Mouse (Mus musculus): Measurements from ENCODE around the gene Slc39a5. TPM values are rescaled to one million over a fixed set of nuclear protein-coding genes. Genes with fewer than 3 reads are reported as not detected.

Slc39a5 gene
- not detected in 2 replicates for polyA plus RNA-seq (2014; fragmentation: Nextera tagmentation; extraction: Ambion mirVana)

GRCm38 (mm10) chr10:128401056-128401455 is at the start of gene Slc39a5:
TSS of gene Slc39a5 (minus strand) at chr10:128401229.
- DNase-seq (ENCODE audit: low spot score) (no peak), ATAC-seq (replicated peaks; ENCODE audit: insufficient number of reproducible peaks, low FRiP score, low TSS enrichment, low read depth) (no peak)
- H3K9me3 ChIP-seq (replicated peaks; ENCODE audit: control insufficient read depth, low read length): no peaks in the 10 kb centered on the region
- no peak within 1 kb of the TSS; the same call in 1 of the 2 replicates for H3K9ac ChIP-seq (replicated peaks; ENCODE audit: low read length)
- no peak within 1 kb of the TSS for H3K4me3 ChIP-seq (ENCODE audit: low read depth, low read length)
- H3K27ac ChIP-seq (replicated peaks; ENCODE audit: low read depth, low read length): no peak within 1 kb of the TSS
- H3K4me1 ChIP-seq (ENCODE audit: control insufficient read depth, insufficient read depth, low read length): no peaks in the 10 kb centered on the region; the same call in 1 of the 2 replicates
- peaks cover under 1% of the 10 kb centered on the region; the same call in 1 of the 2 replicates for H3K36me3 ChIP-seq (replicated peaks; ENCODE audit: control insufficient read depth, insufficient read depth, low read depth, low read length)
- 8% methylated on average over 2 of the region's 2 CpGs for WGBS
- H3K4me2 ChIP-seq (ENCODE audit: low read depth, low read length): no peak within 1 kb of the TSS
- no peaks in the 10 kb centered on the region for H3K27me3 ChIP-seq (ENCODE audit: control insufficient read depth, insufficient read depth, low read length)

GRCm38 (mm10) chr10:128445407-128445806 is 44.4 kb upstream of the Slc39a5 start:
- WGBS: 84% methylated on average over 4 of the region's 4 CpGs
- Histone ChIP-seq H3K27ac (replicated peaks; ENCODE audit: low read depth, low read length) (no peak overlapping the region), H3K4me1 (ENCODE audit: control insufficient read depth, insufficient read depth, low read length) (no peaks in the 10 kb centered on the region), H3K4me3 (ENCODE audit: low read depth, low read length) (no peak overlapping the region), H3K9ac (replicated peaks; ENCODE audit: low read length) (no peak overlapping the region), H3K36me3 (replicated peaks; ENCODE audit: control insufficient read depth, insufficient read depth, low read depth, low read length) (no peaks in the 10 kb centered on the region), H3K9me3 (replicated peaks; ENCODE audit: control insufficient read depth, low read length) (no peaks in the 10 kb centered on the region), H3K4me2 (ENCODE audit: low read depth, low read length) (no peak overlapping the region), H3K27me3 (ENCODE audit: control insufficient read depth, insufficient read depth, low read length) (no peaks in the 10 kb centered on the region)
- ATAC-seq (replicated peaks; ENCODE audit: insufficient number of reproducible peaks, low FRiP score, low TSS enrichment, low read depth): no peak
- DNase-seq (ENCODE audit: low spot score): no peak

- 63% methylated on average over 6 of the region's 6 CpGs for WGBS
- DNase-seq (ENCODE audit: low spot score): no peak
Measured at GRCm38 (mm10) chr10:128444354-128444753, 43.3 kb upstream of the Slc39a5 start.

DNA sequence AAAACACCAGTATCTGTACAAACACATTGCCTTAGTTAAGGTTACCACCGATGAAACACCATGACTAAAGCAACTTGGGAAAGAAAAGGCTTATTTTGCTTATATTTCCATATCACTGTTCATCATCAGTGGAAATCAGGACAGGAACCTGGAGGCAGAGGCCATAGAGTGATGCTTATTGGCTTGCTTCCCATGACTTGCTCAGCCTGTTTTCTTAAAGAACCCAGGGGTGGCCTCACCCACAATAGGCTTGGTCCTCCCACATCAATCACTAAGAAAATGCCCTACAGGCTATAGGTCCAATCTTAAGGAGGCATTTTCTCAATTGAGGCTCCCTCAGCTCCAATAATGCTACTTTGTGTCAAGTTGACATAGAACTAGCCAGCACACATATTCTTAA is 41.7 kb upstream of the Slc39a5 start:
- ATAC-seq (replicated peaks; ENCODE audit: insufficient number of reproducible peaks, low FRiP score, low TSS enrichment, low read depth): no peak
- Histone ChIP-seq H3K27me3 (ENCODE audit: control insufficient read depth, insufficient read depth, low read length) (no peaks in the 10 kb centered on the region), H3K4me3 (ENCODE audit: low read depth, low read length) (no peak overlapping the region), H3K4me2 (ENCODE audit: low read depth, low read length) (no peak overlapping the region), H3K4me1 (ENCODE audit: control insufficient read depth, insufficient read depth, low read length) (no peaks in the 10 kb centered on the region), H3K27ac (replicated peaks; ENCODE audit: low read depth, low read length) (no peak overlapping the region), H3K36me3 (replicated peaks; ENCODE audit: control insufficient read depth, insufficient read depth, low read depth, low read length) (peaks cover 6% of the 10 kb centered on the region), H3K9ac (replicated peaks; ENCODE audit: low read length) (no peak overlapping the region), H3K9me3 (replicated peaks; ENCODE audit: control insufficient read depth, low read length) (no peaks in the 10 kb centered on the region)
- no peak for DNase-seq (ENCODE audit: low spot score)
- 100% methylated on average over 1 of the region's 1 CpGs for WGBS

More at GRCm38 (mm10) chr10:128444354-128444753, 43.3 kb upstream of the Slc39a5 start:
- no peak overlapping the region for H3K4me2 ChIP-seq (ENCODE audit: low read depth, low read length)
- no peak overlapping the region for H3K9ac ChIP-seq (replicated peaks; ENCODE audit: low read length)
- H3K36me3 ChIP-seq (replicated peaks; ENCODE audit: control insufficient read depth, insufficient read depth, low read depth, low read length): no peaks in the 10 kb centered on the region
- no peak for ATAC-seq (replicated peaks; ENCODE audit: insufficient number of reproducible peaks, low FRiP score, low TSS enrichment, low read depth)
- no peaks in the 10 kb centered on the region for H3K27me3 ChIP-seq (ENCODE audit: control insufficient read depth, insufficient read depth, low read length)
- no peaks in the 10 kb centered on the region for H3K9me3 ChIP-seq (replicated peaks; ENCODE audit: control insufficient read depth, low read length)
- H3K27ac ChIP-seq (replicated peaks; ENCODE audit: low read depth, low read length): no peak overlapping the region
- no peaks in the 10 kb centered on the region for H3K4me1 ChIP-seq (ENCODE audit: control insufficient read depth, insufficient read depth, low read length)
- no peak overlapping the region for H3K4me3 ChIP-seq (ENCODE audit: low read depth, low read length)

DNA sequence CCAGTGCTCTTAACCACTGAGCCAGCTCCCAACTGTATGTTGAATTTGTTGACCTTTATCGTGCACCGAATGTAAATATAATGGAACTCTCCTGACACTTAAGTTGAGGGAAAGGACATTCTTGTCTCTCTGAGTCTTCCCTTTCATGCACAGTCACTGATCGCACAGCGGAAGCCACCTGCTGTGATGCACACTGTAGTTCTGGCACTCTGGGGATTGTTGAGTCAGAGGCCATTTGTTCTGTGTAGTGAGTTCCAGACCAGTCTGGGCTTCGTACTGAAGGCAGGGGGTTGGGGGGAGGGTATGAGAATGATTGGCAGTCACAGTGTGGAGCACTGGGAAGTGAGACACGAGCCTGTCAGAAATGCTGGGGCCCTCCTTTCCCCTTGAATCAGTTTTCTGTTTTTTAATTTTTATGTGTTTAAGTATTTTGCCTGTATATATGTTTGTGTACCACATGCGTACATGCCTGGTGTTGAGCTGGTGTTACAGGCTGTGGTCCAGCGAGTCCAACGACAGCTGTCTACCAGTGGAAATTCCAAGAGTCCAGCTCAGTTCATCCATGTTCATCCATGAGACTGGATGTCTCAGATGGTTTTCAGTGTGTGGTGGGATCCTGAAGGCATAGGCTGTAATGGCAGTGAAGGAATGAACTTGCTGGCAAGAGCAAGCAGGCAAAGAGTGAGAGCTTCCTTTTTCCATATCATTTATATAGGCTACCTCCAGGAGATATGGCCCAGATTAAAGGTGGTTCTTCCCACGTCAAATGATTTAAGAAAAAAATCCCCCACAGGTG is 40.5 kb upstream of the Slc39a5 start:
- Histone ChIP-seq H3K27ac (replicated peaks; ENCODE audit: low read depth, low read length) (no peak overlapping the region), H3K36me3 (replicated peaks; ENCODE audit: control insufficient read depth, insufficient read depth, low read depth, low read length) (peaks cover 9% of the 10 kb centered on the region)
- no peak for ATAC-seq (replicated peaks; ENCODE audit: insufficient number of reproducible peaks, low FRiP score, low TSS enrichment, low read depth)

GRCm38 (mm10) chr10:128440407-128440806 is 39.4 kb upstream of the Slc39a5 start:
- Histone ChIP-seq H3K27me3 (ENCODE audit: control insufficient read depth, insufficient read depth, low read length) (no peaks in the 10 kb centered on the region), H3K27ac (replicated peaks; ENCODE audit: low read depth, low read length) (no peak overlapping the region), H3K4me1 (ENCODE audit: control insufficient read depth, insufficient read depth, low read length) (no peaks in the 10 kb centered on the region), H3K36me3 (replicated peaks; ENCODE audit: control insufficient read depth, insufficient read depth, low read depth, low read length) (peaks cover 13% of the 10 kb centered on the region), H3K4me2 (ENCODE audit: low read depth, low read length) (no peak overlapping the region), H3K9me3 (replicated peaks; ENCODE audit: control insufficient read depth, low read length) (no peaks in the 10 kb centered on the region), H3K9ac (replicated peaks; ENCODE audit: low read length) (no peak overlapping the region), H3K4me3 (ENCODE audit: low read depth, low read length) (no peak overlapping the region)
- DNase-seq (ENCODE audit: low spot score) (peak; percentile 22), ATAC-seq (replicated peaks; ENCODE audit: insufficient number of reproducible peaks, low FRiP score, low TSS enrichment, low read depth) (no peak)
- WGBS: 68% methylated on average over 10 of the region's 10 CpGs

More for the DNA sequence above, 40.5 kb upstream of the Slc39a5 start:
- Histone ChIP-seq H3K4me2 (ENCODE audit: low read depth, low read length) (no peak overlapping the region), H3K4me1 (ENCODE audit: control insufficient read depth, insufficient read depth, low read length) (no peaks in the 10 kb centered on the region), H3K9me3 (replicated peaks; ENCODE audit: control insufficient read depth, low read length) (no peaks in the 10 kb centered on the region), H3K27me3 (ENCODE audit: control insufficient read depth, insufficient read depth, low read length) (no peaks in the 10 kb centered on the region), H3K4me3 (ENCODE audit: low read depth, low read length) (no peak overlapping the region), H3K9ac (replicated peaks; ENCODE audit: low read length) (no peak overlapping the region)
- DNase-seq (ENCODE audit: low spot score): no peak
- 92% methylated on average over 10 of the region's 10 CpGs for WGBS

DNA sequence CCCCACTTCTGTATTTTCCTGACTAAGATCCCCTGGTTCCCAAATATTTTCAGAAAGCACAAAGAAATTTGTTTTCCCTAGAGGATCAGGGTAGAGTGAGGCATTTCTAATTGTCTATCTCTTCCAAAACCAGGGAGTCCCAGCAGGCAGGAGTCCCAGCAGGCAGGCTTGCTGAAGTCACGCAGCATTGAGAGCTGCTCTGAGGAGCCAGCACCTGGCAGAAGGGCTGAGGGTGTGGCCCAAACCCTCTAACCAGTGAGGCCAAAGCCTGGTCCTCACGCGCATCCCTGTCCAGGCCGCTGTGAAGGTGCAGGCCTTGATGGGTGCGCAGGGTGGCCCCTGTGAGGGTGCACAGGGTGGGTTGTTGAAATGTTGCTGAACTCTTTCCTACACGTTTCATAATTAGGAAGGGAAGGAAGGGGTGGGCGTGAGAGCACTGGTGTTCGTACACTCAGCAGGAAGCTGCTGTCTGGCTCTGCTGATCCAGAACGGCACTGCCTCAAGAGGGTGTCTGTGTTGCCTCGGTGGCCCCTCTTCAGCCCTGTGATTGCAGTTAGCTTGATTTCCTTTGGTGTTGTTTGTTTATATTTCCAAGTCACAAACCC is 37.7 kb upstream of the Slc39a5 start:
- ATAC-seq (replicated peaks; ENCODE audit: insufficient number of reproducible peaks, low FRiP score, low TSS enrichment, low read depth): no peak
- no peak overlapping the region for H3K4me2 ChIP-seq (ENCODE audit: low read depth, low read length)
- H3K4me3 ChIP-seq (ENCODE audit: low read depth, low read length): no peak overlapping the region
- H3K27ac ChIP-seq (replicated peaks; ENCODE audit: low read depth, low read length): no peak overlapping the region
- 81% methylated on average over 10 of the region's 10 CpGs for WGBS
- H3K9ac ChIP-seq (replicated peaks; ENCODE audit: low read length): no peak overlapping the region
- no peaks in the 10 kb centered on the region for H3K4me1 ChIP-seq (ENCODE audit: control insufficient read depth, insufficient read depth, low read length)
- no peaks in the 10 kb centered on the region for H3K9me3 ChIP-seq (replicated peaks; ENCODE audit: control insufficient read depth, low read length)
- no peaks in the 10 kb centered on the region for H3K27me3 ChIP-seq (ENCODE audit: control insufficient read depth, insufficient read depth, low read length)
- peaks cover 13% of the 10 kb centered on the region for H3K36me3 ChIP-seq (replicated peaks; ENCODE audit: control insufficient read depth, insufficient read depth, low read depth, low read length)
- DNase-seq (ENCODE audit: low spot score): no peak

DNA sequence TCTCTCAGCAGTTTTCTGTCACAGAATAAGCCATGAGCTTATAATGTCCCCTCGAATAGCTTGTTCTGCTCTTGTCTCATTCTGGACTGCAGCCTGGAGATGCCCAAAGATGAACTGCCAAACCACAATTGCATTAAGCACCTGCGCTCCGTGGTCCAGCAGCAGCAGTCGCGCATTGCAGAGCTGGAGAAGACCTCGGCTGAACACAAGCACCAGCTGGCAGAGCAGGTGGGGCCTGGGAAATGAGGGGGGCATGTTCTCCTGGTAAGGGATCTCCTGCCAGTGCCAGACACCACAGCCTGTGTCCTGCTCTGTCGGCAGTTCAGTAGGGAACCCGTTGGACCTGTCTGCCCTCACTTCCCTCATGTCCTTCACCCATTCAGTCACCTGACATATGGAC is 35.3 kb upstream of the Slc39a5 start:
- 90% methylated on average over 8 of the region's 8 CpGs for WGBS
- H3K4me2 ChIP-seq (ENCODE audit: low read depth, low read length): no peak overlapping the region
- no peaks in the 10 kb centered on the region for H3K27me3 ChIP-seq (ENCODE audit: control insufficient read depth, insufficient read depth, low read length)
- no peak overlapping the region for H3K9ac ChIP-seq (replicated peaks; ENCODE audit: low read length)
- H3K9me3 ChIP-seq (replicated peaks; ENCODE audit: control insufficient read depth, low read length): no peaks in the 10 kb centered on the region
- no peak overlapping the region for H3K4me3 ChIP-seq (ENCODE audit: low read depth, low read length)
- H3K4me1 ChIP-seq (ENCODE audit: control insufficient read depth, insufficient read depth, low read length): no peaks in the 10 kb centered on the region
- DNase-seq (ENCODE audit: low spot score): no peak
- no peak overlapping the region for H3K27ac ChIP-seq (replicated peaks; ENCODE audit: low read depth, low read length)
- peaks cover 13% of the 10 kb centered on the region for H3K36me3 ChIP-seq (replicated peaks; ENCODE audit: control insufficient read depth, insufficient read depth, low read depth, low read length)
- ATAC-seq (replicated peaks; ENCODE audit: insufficient number of reproducible peaks, low FRiP score, low TSS enrichment, low read depth): no peak
